Mouse (Mus musculus): Measurements from ENCODE around the gene Pnma1. TPM values are rescaled to one million over a fixed set of nuclear protein-coding genes. Genes with fewer than 3 reads are reported as not detected.

Pnma1 gene
- polyA plus RNA-seq, 1 experiment from 2014 or later = 0.59 TPM

DNA sequence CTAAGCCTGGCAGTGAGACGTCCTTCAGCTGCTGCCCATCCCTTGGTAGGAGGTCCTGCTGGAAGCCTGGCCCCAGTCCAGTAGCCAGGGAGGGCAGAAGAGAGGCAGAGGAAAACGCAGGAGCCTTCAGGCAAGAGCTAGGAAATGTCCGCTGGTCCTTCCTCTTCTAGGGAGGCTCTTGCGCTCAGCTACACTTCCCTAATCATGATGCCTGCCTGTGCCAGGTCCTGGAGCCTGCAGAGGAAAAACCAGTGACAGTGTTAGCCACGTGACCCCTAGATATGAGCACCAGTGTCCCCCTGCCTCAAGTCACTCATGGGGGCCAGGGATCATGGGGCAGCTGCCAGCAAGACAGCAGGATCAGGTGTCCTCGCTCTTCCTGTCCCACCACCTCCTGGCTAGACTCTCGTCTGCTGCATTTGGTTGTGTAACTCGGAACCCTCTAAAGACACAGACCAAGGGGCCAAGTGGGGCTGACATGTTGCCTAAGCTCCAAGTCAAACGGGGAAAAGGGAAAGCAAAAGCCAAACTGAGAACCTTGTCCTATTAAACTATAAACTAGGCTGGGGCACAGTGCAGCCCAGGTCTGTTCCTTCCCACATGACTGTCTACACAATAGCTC lies 26.0 kb upstream of the Pnma1 start:
- ATAC-seq (replicated peaks; ENCODE audit: extremely low read depth, insufficient read depth, low FRiP score) = no peak
- 54% methylated on average over 9 of the region's 9 CpGs for WGBS
- peaks cover 56% of the 10 kb centered on the region for H3K4me1 ChIP-seq (ENCODE audit: control insufficient read depth, insufficient read depth, low read length)
- peaks cover 20% of the 10 kb centered on the region for H3K36me3 ChIP-seq (ENCODE audit: control insufficient read depth, insufficient read depth)
- no peaks in the 10 kb centered on the region for H3K9me3 ChIP-seq (replicated peaks; ENCODE audit: control insufficient read depth, low read length)
- H3K27ac ChIP-seq (ENCODE audit: low read length) = peak overlapping the region; percentile 94
- H3K4me2 ChIP-seq (ENCODE audit: low read depth, low read length) = no peak overlapping the region; the same call in 1 of the 2 replicates
- no peak overlapping the region for H3K4me3 ChIP-seq (ENCODE audit: low read length)
- H3K9ac ChIP-seq (ENCODE audit: low read length) = 0 out of 2 replicates have a peak overlapping the region, but pooled peaks have one; percentile 4
- no peaks in the 10 kb centered on the region for H3K27me3 ChIP-seq (ENCODE audit: control insufficient read depth, insufficient read depth, low read length)

DNA sequence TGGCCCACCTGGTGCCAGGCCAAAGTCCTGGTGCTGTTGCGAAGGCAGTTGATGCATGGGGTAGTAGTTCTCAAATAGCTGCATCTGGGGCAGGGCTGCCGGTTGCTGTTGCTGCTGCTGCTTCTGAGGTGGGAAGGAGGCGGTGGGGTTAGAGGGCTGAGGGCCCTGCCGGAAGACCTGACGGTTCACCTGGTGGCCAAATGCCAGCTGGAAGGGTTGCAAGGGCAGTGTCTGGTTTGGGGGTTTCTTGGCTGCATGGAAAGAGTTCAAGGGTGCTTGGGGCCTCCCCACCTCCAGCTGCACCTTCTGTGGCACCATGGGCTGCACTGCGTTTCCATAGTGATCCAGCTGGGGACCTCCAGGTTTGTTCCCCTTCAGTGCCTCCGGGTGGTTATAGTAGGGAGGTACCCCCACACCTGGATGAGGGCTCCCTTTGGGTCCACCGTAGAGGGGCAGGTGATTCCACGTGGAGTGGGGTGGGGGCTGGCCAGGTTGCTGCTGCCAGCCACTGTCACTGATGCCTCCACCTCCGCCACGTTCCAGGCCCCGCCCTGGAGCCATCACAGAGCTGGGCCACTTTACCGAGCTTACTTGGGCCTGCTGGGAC lies 25.1 kb upstream of the Pnma1 start:
- H3K27me3 ChIP-seq (ENCODE audit: control insufficient read depth, insufficient read depth, low read length) = no peaks in the 10 kb centered on the region
- 90% methylated on average over 13 of the region's 13 CpGs for WGBS
- no peaks in the 10 kb centered on the region for H3K9me3 ChIP-seq (replicated peaks; ENCODE audit: control insufficient read depth, low read length)
- H3K4me2 ChIP-seq (ENCODE audit: low read depth, low read length) = no peak overlapping the region
- H3K4me1 ChIP-seq (ENCODE audit: control insufficient read depth, insufficient read depth, low read length) = peaks cover 47% of the 10 kb centered on the region
- ATAC-seq (replicated peaks; ENCODE audit: extremely low read depth, insufficient read depth, low FRiP score) = no peak
- H3K9ac ChIP-seq (ENCODE audit: low read length) = no peak overlapping the region
- no peak overlapping the region for H3K27ac ChIP-seq (ENCODE audit: low read length)
- H3K36me3 ChIP-seq (ENCODE audit: control insufficient read depth, insufficient read depth) = peaks cover 20% of the 10 kb centered on the region
- no peak overlapping the region for H3K4me3 ChIP-seq (ENCODE audit: low read length)

DNA sequence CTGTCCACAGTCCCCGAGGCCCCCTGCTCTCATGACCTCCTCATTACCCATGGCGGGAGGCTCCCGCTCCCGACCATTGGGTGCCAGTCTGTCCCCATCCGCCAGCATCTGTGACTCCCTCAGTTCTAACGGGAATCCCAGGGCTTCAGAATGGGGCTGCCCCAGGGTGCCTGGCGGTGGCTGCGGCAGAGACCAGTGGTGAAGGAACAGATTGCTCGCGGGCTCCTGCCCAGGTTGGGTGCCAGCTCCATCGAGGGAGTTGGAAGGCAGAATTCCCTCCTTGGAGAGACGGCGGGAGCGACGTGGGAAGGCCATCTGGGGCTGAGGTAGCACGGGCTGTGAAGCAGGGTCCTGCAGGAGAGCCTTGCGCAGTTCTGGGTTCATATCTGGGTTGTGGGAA lies 24.6 kb upstream of the Pnma1 start:
- Histone ChIP-seq H3K4me2 (ENCODE audit: low read depth, low read length) (no peak overlapping the region), H3K9ac (ENCODE audit: low read length) (no peak overlapping the region), H3K9me3 (replicated peaks; ENCODE audit: control insufficient read depth, low read length) (no peaks in the 10 kb centered on the region), H3K36me3 (ENCODE audit: control insufficient read depth, insufficient read depth) (peaks cover 20% of the 10 kb centered on the region), H3K27ac (ENCODE audit: low read length) (no peak overlapping the region), H3K27me3 (ENCODE audit: control insufficient read depth, insufficient read depth, low read length) (no peaks in the 10 kb centered on the region), H3K4me3 (ENCODE audit: low read length) (no peak overlapping the region), H3K4me1 (ENCODE audit: control insufficient read depth, insufficient read depth, low read length) (peaks cover 41% of the 10 kb centered on the region)
- no peak for ATAC-seq (replicated peaks; ENCODE audit: extremely low read depth, insufficient read depth, low FRiP score)
- WGBS = 93% methylated on average over 17 of the region's 17 CpGs

DNA sequence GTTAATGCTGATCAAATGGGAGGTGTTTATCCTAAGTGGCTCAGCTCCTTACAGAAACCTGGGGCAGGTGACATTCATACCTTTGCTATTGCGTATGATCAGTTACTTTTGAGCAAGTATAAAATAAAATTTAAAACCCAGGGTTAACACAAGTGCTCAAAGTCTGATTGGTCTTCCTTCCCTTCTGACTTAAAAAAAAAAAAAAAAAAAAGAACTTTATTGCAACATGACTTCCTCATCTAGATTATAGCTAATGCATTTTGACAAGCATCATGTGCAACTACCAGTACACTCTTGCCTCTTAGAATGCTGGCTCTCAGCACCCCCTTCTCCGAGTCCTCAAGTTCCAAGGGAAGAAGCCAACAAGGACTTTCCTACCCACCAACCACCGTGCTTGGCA lies 23.9 kb upstream of the Pnma1 start:
- H3K4me1 ChIP-seq (ENCODE audit: control insufficient read depth, insufficient read depth, low read length) = peaks cover 35% of the 10 kb centered on the region
- WGBS = 94% methylated on average over 3 of the region's 3 CpGs
- no peak overlapping the region for H3K4me3 ChIP-seq (ENCODE audit: low read length)
- H3K27me3 ChIP-seq (ENCODE audit: control insufficient read depth, insufficient read depth, low read length) = no peaks in the 10 kb centered on the region
- H3K9me3 ChIP-seq (replicated peaks; ENCODE audit: control insufficient read depth, low read length) = no peaks in the 10 kb centered on the region
- no peak for ATAC-seq (replicated peaks; ENCODE audit: extremely low read depth, insufficient read depth, low FRiP score)
- no peak overlapping the region for H3K4me2 ChIP-seq (ENCODE audit: low read depth, low read length)
- no peak overlapping the region for H3K27ac ChIP-seq (ENCODE audit: low read length)
- H3K36me3 ChIP-seq (ENCODE audit: control insufficient read depth, insufficient read depth) = peaks cover 20% of the 10 kb centered on the region
- no peak overlapping the region for H3K9ac ChIP-seq (ENCODE audit: low read length)

DNA sequence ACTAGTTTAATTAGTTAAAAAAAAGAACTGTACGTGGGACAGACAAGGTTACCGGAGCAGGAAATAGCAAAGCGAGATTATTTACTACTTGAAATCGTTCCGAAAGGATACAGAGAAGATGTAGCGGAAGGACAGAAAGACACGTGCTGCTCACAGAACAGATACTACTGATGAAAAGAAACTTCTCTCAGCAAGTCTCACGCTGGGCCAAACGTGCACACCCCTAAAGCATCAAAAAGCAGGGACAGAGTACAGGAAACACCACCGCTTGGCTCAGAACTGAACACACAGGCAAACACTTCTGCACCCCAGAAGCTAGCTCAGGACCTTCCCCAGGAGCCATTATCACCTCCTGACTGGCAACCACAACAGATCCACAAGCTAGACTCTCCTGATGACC lies 22.3 kb upstream of the Pnma1 start:
- no peak for ATAC-seq (replicated peaks; ENCODE audit: extremely low read depth, insufficient read depth, low FRiP score)
- no peak overlapping the region for H3K27ac ChIP-seq (ENCODE audit: low read length)
- H3K9me3 ChIP-seq (replicated peaks; ENCODE audit: control insufficient read depth, low read length) = no peaks in the 10 kb centered on the region
- H3K9ac ChIP-seq (ENCODE audit: low read length) = no peak overlapping the region
- peaks cover 20% of the 10 kb centered on the region for H3K36me3 ChIP-seq (ENCODE audit: control insufficient read depth, insufficient read depth)
- no peak overlapping the region for H3K4me3 ChIP-seq (ENCODE audit: low read length)
- peaks cover 20% of the 10 kb centered on the region for H3K4me1 ChIP-seq (ENCODE audit: control insufficient read depth, insufficient read depth, low read length)
- no peaks in the 10 kb centered on the region for H3K27me3 ChIP-seq (ENCODE audit: control insufficient read depth, insufficient read depth, low read length)
- H3K4me2 ChIP-seq (ENCODE audit: low read depth, low read length) = no peak overlapping the region
- 78% methylated on average over 10 of the region's 10 CpGs for WGBS

DNA sequence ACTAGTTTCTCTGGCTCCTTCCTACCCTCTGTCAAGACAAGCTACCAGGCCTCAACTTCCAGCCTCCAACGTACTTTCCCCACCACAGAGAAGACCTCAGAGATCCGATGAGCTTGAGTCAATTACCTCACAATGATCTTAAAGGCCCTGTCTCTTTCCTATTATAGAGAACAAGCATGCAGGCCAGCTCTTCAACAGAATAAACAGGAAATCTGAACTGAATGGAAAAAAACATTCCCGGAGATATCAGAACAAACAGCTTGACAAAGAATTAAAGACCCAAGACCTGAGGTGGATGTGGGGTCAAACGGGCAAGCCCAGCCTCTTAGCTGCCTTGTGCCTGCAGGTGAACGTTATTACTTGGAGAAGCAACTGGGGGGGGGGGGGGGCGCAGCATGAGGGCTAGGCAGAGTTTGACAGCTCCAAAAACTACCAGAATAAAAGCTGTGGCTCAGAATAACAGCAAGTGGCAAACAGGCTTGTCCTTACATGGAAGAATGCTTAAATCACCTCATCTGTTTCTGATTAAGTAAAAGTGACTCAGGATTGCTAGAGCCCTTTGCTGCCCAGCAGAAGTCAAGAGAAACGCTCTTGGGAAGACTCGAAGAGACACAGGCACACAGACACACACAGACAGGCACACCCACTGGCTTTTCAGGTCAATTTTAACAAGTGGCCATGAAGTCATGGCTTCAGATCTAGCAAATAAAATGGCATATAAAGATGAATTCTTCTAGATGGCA lies 17.5 kb upstream of the Pnma1 start:
- 0 out of 2 replicates have a peak, but pooled peaks cover under 1% of the 10 kb centered on the region for H3K36me3 ChIP-seq (ENCODE audit: control insufficient read depth, insufficient read depth)
- 42% methylated on average over 8 of the region's 8 CpGs for WGBS

DNA sequence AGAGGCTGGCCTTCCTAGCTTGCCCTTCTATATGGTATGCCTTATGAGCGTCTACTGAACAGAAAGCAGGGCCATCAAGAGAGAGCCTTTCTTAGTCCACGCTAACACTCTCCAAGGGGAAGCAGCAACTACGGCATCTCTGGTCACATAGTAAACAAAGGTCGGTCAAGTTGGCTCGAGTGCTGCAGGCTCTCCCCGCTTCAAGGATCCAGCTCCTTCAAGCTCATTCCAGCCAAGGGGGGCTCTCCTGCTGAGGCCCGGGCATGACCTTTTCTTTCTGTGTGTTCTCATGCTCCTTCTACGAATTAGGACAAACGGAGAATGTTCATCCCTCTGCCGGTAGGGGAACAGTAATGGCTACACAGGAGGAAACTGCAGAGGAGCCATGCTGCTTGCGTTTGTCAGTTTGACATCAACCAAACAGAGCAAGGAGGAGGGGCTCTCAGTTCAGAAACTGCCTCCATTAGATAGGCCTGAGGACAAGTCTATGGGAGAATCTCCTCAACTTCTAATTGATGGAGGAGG lies 15.4 kb upstream of the Pnma1 start:
- H3K9ac ChIP-seq (ENCODE audit: low read length) = no peak overlapping the region
- no peak overlapping the region for H3K27ac ChIP-seq (ENCODE audit: low read length)
- no peaks in the 10 kb centered on the region for H3K9me3 ChIP-seq (replicated peaks; ENCODE audit: control insufficient read depth, low read length)
- no peak overlapping the region for H3K4me3 ChIP-seq (ENCODE audit: low read length)
- no peak for ATAC-seq (replicated peaks; ENCODE audit: extremely low read depth, insufficient read depth, low FRiP score)
- peaks cover 18% of the 10 kb centered on the region for H3K36me3 ChIP-seq (ENCODE audit: control insufficient read depth, insufficient read depth)
- peaks cover 10% of the 10 kb centered on the region for H3K4me1 ChIP-seq (ENCODE audit: control insufficient read depth, insufficient read depth, low read length)
- no peak overlapping the region for H3K4me2 ChIP-seq (ENCODE audit: low read depth, low read length)
- no peaks in the 10 kb centered on the region for H3K27me3 ChIP-seq (ENCODE audit: control insufficient read depth, insufficient read depth, low read length)
- WGBS = 73% methylated on average over 11 of the region's 11 CpGs

More for the DNA sequence above, 17.5 kb upstream of the Pnma1 start:
- H3K27ac ChIP-seq (ENCODE audit: low read length) = no peak overlapping the region; the same call in 1 of the 2 replicates
- no peaks in the 10 kb centered on the region for H3K27me3 ChIP-seq (ENCODE audit: control insufficient read depth, insufficient read depth, low read length)
- H3K4me2 ChIP-seq (ENCODE audit: low read depth, low read length) = no peak overlapping the region
- H3K4me3 ChIP-seq (ENCODE audit: low read length) = no peak overlapping the region
- peaks cover 10% of the 10 kb centered on the region for H3K4me1 ChIP-seq (ENCODE audit: control insufficient read depth, insufficient read depth, low read length)
- no peak for ATAC-seq (replicated peaks; ENCODE audit: extremely low read depth, insufficient read depth, low FRiP score)
- no peaks in the 10 kb centered on the region for H3K9me3 ChIP-seq (replicated peaks; ENCODE audit: control insufficient read depth, low read length)
- no peak overlapping the region for H3K9ac ChIP-seq (ENCODE audit: low read length)

DNA sequence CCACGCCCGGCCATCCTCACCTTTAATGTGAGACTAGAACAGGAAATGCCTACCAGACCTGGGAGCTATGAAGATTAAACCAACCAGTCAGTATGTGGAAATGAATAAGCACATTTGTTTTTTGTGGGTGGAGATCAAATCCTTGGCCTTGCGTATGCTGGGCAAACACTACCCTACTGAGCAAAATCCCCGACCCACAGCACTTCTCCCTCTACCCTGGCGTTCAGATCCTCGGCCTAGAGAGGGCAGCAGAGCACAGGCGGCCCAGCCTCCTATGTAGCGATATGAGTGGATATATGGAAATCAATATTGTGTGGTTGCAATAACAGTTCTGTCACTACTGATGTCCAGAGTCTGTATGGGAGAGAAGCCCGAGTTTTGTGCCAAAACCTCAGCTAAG lies 14.8 kb upstream of the Pnma1 start:
- H3K4me1 ChIP-seq (ENCODE audit: control insufficient read depth, insufficient read depth, low read length) = peaks cover 10% of the 10 kb centered on the region
- WGBS = 76% methylated on average over 9 of the region's 9 CpGs

More for the DNA sequence above, 14.8 kb upstream of the Pnma1 start:
- Histone ChIP-seq H3K36me3 (ENCODE audit: control insufficient read depth, insufficient read depth) (peaks cover 20% of the 10 kb centered on the region), H3K9me3 (replicated peaks; ENCODE audit: control insufficient read depth, low read length) (no peaks in the 10 kb centered on the region), H3K27me3 (ENCODE audit: control insufficient read depth, insufficient read depth, low read length) (no peaks in the 10 kb centered on the region), H3K27ac (ENCODE audit: low read length) (no peak overlapping the region), H3K4me3 (ENCODE audit: low read length) (no peak overlapping the region), H3K9ac (ENCODE audit: low read length) (no peak overlapping the region), H3K4me2 (ENCODE audit: low read depth, low read length) (no peak overlapping the region)
- no peak for ATAC-seq (replicated peaks; ENCODE audit: extremely low read depth, insufficient read depth, low FRiP score)
